Mouse (Mus musculus) layer of hippocampus, postnatal 36 days (tissue): ENCODE measurements around the gene Tmem53. TPM values are rescaled to one million over a fixed set of nuclear protein-coding genes. Genes with fewer than 3 reads are reported as not detected.
A peak's percentile ranks its signal among the peaks of the same experiment; 100 is the strongest.

Experiments used
- DNase-seq, 2 experiments: peaks; one replicate each; pipeline ENCODE4 v3.0.0; 2022
- total RNA-seq, 2 experiments: library from RNA; stranded (reverse); gene quantifications; 2 replicates each; pipeline ENCODE4 v1.2.3; 2021

The Tmem53 gene
- total RNA-seq, result 1 to 10 TPM; 4.8 to 6.1 TPM

DNA sequence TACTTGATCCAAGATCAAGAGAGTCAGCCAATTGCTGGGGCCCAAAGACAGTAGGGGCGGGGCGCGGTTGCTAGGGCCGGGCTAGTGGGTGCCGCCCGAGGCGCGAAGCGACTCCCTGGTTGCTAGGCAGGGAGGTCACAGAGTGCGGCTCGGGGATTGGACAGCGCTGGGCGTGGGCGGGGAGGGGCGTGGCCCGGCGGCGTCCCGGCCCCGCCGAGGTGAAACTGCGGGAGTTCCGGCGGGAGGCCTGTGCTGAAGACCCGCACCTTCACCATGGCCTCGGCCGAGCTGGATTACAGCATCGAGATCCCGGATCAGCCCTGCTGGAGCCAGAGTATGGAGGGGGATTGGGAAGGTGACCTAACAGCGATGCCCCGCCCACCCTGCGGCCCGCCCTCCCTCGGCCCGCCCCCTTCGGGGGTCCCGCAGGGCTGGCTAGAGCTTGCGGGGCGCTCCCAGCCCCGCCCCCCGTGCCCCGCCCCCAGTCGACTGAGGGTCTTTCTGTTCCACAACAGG is at the start of gene Tmem53, which contains the start of gene Armh1:
TSS of gene Tmem53 (plus strand) at position 151 of the 516 bp plus-strand sequence.
TSS of gene Armh1 (minus strand) at position 325 of the 516 bp plus-strand sequence.
- DNase-seq, result peak; percentile 73 to 81

DNA sequence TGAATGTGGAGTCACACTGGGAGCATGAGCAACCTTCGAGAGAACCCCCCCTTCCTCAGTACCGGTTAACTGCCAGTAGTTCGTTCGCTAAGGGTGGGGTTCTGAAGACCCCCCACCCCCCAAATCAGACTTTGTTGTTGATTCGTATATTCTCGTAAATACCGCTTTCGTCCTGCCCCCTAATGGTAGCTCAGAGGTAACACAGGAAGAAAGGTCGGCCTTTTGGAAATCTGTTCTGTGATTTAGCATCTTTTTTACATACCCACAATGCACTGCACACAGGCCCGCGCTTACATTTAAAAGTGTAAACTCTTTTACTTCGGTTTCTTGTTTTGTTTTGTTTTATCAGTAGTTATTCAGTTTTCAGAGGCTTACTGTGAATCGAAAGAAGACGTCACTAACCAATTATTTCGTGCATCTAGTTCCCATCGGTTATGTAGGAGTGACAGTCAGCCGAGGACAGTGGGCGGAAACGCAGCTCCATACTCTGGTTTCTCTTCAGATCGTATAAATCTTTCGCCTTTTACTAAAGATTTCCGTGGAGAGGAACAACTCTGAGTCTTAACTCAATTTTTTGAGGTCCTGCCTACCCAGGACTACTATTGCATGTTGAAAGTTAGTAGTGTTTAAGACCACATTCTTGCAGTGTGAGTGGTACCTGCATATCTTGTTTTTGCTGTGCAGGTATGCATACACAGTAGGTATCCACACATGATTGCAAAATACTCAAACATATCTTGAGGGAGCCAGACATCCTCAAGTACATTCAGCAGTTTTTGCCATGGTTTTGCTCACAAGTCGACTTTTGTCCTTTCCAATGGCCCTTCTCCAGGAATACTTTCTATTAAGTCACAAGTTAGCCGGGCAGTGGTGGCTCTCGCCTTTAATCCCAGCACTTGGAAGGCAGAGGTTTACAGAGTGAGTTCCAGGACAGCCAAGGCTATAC is 49.4 kb upstream of the Tmem53 start:
- DNase-seq, result no peak

GRCm38 (mm10) chr4:117202992-117203354 is 48.8 kb upstream of the Tmem53 start:
- no peak for DNase-seq

DNA sequence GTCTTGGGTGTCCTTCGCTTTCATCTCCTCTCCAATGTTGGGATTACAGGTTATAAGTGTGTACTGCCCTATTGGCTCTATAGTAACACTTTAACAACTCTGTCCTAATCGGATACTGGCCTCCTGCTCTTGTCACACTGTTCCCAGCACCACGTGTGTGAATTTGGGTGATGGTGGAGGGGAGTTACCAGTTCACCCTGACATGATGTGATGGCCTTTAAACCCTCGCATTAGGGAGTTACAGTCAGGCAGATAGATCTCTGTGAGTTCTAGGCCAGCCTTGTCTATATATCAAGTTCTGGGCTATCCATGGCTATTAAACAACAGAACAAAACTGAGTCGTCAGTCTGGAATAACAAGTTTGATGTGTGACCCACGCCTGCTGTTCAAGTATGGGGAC is 42.2 kb upstream of the Tmem53 start:
- no peak for DNase-seq

- DNase-seq, result peak in 1 of 2 experiments; percentile 44
Measured at GRCm38 (mm10) chr4:117210147-117211074, 41.3 kb upstream of the Tmem53 start.

- no peak for DNase-seq
Measured at GRCm38 (mm10) chr4:117214250-117214649, 37.5 kb upstream of the Tmem53 start.

GRCm38 (mm10) chr4:117217029-117217428 is 34.7 kb upstream of the Tmem53 start:
- peak in 1 of 2 experiments; percentile 18 for DNase-seq

DNA sequence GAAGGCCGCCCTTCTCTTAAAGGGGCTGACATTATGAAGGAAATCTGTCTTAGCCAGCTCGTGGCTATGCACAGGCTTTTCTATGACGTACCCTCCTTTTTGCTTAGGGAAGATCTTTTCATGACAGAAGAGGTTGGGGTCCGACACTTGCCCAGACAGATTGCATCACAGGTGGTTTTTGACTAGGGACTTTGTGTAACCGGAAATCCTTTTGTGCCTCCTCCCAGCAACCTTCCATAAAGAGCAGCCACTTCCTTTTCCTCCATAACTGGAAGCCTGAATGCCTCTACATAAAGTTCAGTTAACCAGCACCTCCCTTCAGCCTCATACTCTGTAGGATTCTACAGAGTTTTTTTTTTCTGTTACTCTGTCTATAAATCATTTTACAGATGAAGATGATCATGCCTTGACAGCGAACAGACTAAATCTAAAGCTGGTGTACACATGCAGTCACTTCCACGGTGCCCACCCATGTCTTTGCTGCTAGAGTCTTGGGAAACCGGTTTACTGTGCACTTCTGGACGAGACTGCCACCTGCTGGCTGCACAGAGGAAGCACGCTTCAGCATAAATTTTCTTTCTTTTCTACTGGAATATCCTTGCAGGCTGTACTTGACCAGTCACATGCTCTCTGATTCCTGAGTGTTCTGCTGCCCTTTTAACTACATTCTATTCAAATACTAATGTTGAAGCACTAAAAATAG is 33.1 kb upstream of the Tmem53 start:
- peak in 1 of 2 experiments; percentile 24 for DNase-seq

DNA sequence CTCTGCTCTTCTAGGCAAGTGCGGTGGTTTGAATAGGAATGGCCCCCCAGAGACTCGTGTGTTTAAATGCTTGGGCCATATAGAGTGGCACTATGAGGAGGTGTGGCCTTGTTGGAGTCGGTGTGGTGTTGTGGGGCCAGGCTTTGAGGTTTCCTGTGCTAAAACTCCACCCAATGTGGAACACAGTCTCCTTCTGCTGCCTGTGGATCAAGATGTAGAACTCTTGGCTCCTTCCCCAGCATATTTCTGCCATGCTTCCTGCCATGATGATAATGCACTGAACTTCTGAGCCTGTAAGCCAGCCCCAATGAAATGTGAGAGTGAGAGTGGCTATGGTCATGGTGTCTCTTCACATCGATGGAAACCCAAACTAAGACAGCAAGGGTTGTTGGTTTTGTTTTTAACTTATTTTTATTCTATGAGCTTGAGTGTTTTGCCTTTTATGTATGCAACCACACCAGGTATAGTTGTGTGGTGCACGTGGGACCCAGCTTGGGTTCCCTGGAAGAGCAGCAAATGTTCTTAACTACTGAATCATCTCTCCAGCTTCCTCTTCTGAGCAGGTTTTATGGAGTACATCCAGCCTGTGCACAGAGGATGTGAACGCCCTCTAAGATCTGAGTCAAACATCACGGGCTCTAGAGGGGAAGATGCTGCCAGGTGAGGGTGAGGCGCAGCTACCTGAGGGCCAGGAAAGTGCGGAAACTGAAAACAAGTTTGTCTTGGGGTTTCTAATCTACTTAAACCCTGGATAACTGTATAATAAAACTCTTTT is 30.8 kb upstream of the Tmem53 start:
- DNase-seq, result no peak

DNA sequence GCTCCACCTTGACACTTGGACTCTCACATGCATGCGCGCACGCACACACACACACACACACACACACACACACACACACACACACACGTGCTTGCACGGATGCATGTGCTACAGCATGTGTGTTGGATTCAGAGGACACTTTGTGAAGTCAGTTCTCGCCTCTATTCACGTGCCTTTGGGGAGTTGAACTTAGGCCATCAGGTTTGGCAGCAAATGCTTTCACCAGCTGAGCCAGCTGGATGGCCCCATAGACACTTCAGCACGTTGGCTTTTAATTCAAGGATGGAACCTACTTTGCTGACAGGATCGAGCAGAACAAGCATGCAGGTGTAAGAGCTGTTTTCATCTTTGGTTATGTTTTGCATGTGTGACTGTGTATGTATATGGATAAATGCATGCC is 29.9 kb upstream of the Tmem53 start:
- DNase-seq, result no peak

- DNase-seq, result no peak
Measured at GRCm38 (mm10) chr4:117223001-117223400, 28.8 kb upstream of the Tmem53 start.

DNA sequence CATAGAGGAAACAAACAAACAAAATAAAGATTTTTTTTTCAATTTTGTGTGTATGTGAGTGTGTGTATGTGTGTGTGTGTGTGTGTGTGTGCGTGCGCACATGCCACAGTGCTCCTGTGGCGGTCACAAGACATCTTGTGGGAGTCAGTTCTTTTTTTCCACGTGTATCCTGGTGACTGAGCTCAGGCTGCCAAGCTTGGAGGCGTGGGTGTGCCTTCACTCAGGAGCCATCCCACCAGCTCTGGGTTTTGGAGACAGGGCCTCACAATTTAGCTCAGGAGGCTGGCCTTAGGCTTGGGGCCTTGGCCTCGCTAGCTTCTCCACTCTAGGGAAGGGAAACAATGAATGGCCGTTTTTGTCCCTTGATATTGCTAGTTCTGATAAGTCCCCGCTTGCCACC is 27.6 kb upstream of the Tmem53 start:
- DNase-seq, result no peak

GRCm38 (mm10) chr4:117225250-117225649 is 26.5 kb upstream of the Tmem53 start:
- DNase-seq, result no peak

DNA sequence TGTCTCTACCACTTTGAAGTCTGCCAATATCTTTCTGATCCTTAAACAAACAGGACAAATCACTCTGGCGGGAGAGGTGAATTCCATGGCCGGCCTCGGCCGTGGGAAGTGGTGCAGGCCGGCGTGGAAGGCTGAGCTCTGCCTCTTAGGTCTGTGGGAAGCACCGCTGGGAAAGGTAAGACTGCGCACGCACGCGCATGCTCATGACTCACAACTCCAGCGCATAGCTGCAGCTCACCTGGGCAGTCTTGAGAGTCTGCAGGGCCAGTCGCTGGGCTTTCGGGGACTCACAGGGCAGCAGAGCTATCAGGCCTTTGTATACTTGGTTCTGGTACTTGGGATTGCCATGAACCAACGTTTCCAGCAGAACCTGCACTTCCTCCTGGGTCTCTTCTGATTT is 22.2 kb upstream of the Tmem53 start:
- DNase-seq, result no peak

GRCm38 (mm10) chr4:117230331-117230730 is 21.4 kb upstream of the Tmem53 start:
- no peak for DNase-seq

DNA sequence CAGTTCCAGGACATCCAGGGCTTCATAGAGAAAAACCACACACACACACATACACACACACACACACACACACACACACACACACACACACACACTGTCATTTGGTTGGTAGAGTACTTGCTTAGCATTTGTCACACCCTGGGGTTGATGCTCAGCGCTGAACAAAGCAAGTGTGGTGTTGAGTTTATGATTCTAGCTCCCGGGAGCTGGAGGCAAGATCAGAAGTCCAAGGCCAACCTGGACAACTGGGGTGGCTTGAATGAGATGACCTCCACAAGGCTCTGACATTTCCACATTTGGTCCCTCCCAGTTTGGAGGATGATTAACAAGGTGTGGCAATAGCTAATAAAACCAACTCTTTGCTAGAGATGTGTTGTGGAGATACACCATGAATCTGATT is 20.5 kb upstream of the Tmem53 start:
- no peak for DNase-seq

DNA sequence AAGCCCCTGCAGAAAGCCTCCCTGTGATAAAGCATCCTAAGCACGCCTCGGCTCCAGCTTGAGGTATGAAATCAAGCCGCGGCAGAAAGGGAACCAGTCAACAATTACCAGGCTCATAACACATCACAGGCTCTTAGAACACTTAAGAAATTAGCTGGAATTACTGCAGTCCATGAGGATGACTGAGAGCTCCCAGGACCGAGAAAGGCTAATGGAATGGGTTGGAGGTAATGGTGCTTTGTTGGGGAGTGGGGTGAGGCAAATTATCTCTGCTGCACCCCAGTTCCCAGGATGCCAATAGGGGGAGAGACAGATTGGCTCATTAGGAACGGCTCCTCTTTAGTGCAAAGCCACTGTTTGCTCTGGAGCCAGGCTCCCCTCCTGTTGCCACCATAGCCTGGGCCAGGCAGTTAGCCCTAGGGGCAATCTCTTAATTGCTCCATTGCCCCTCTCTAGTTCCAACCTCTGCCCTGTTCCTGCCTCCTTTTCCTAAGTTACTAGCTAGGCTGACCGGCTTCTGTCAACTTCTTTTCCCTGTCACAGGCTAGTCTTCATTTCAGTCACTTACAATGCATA is 17.5 kb upstream of the Tmem53 start:
- no peak for DNase-seq

- DNase-seq, result no peak
Measured at GRCm38 (mm10) chr4:117235822-117236221, 15.9 kb upstream of the Tmem53 start.

- no peak for DNase-seq
Measured at GRCm38 (mm10) chr4:117239153-117239552, 12.6 kb upstream of the Tmem53 start.

GRCm38 (mm10) chr4:117240867-117241266 is 10.9 kb upstream of the Tmem53 start:
- DNase-seq, result no peak

DNA sequence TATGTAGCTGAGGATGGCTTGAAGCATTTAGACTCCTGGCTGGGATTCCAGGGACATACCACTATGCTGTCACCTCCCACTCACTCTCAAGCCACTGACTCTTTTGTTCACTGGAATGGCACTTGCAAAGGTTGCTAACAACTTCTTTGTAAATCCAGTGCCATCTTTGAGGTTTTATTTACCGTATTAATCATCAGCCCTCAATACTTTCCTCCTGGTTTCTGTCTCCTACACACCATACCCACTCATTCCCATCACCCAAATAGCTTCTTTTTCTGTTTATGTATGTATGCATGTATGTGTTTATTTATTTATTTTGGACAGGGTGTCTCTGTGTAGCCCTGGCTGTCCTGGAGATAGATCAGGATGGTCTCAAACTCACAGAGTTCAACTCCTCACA is 769 bp upstream of the Tmem53 start:
- DNase-seq, result no peak
